Mouse (Mus musculus): ENCODE measurements around the gene Mtr. TPM values are rescaled to one million over a fixed set of nuclear protein-coding genes. Genes with fewer than 3 reads are reported as not detected.
"Not testable (repeated sequence)": the region's sequence is repeated elsewhere in the genome, so short reads cannot be mapped to it uniquely, and the experiment has no call there.

Gene Mtr
- polyA plus RNA-seq, 1 experiment from 2014 or later: 22.4 TPM

DNA sequence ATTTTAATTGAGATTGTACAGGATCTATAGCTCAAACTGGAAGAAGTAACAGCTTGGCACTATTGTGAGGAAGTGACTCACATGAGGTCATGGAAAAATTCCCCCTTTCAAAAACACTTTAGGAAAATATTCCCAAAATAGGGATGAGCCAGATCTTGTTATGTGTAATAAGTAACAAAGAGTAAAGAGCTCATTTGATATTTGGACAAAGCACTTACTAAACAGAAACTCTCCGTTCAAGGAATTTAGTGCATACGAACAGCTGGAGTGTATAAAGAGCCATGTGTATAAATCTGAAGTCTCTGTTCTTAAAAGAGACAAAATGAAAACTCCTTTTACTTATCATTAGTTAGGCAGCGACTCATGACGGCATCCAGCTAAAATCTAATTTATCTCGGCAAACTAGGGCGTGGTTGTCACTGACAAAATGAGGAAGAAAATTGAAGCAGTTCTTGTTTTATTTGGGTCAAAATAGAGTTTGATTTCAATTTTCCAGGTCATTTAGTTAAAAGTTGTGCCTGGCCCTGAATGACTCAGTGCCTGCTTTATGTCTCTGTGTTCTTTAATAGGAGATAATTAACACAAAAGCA lies 110.9 kb downstream of the Mtr start:
- no peaks in the 10 kb centered on the region for H3K27me3 ChIP-seq
- no peaks in the 10 kb centered on the region for H3K36me3 ChIP-seq
- H3K4me3 ChIP-seq: no peak overlapping the region
- H3K9ac ChIP-seq: no peak overlapping the region
- 78% methylated on average over 6 of the region's 6 CpGs for WGBS
- H3K9me3 ChIP-seq: no peaks in the 10 kb centered on the region
- no peak for ATAC-seq (ENCODE audit: insufficient number of reproducible peaks, insufficient read depth, low FRiP score, low TSS enrichment)
- no peak overlapping the region for H3K27ac ChIP-seq
- no peak overlapping the region for H3K4me2 ChIP-seq (replicated peaks)
- H3K4me1 ChIP-seq: no peaks in the 10 kb centered on the region

DNA sequence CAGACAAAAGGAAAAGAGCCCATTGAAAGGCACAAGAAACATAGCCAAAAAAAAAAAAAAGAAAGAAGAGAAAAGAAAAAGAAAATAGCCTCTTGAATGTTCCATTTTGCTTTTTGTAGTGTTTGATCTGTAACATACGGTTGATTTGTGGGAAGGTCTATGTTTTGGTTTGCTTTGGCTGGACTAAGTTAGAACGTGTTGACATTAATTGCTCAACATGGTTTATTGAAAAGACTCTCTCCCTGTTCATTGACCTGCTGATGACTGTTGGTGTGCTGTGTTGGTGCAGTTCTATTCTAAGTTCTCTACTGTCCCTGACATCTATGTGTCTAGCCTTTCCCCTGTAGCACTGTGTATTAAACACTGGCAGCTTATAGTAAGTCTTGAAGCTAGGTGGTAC lies 111.5 kb downstream of the Mtr start:
- H3K4me2 ChIP-seq (replicated peaks): no peak overlapping the region
- 69% methylated on average over 2 of the region's 2 CpGs for WGBS
- no peaks in the 10 kb centered on the region for H3K9me3 ChIP-seq
- H3K27ac ChIP-seq: no peak overlapping the region
- ATAC-seq (ENCODE audit: insufficient number of reproducible peaks, insufficient read depth, low FRiP score, low TSS enrichment): no peak
- no peaks in the 10 kb centered on the region for H3K27me3 ChIP-seq
- no peaks in the 10 kb centered on the region for H3K4me1 ChIP-seq
- H3K4me3 ChIP-seq: no peak overlapping the region
- no peaks in the 10 kb centered on the region for H3K36me3 ChIP-seq
- no peak overlapping the region for H3K9ac ChIP-seq

DNA sequence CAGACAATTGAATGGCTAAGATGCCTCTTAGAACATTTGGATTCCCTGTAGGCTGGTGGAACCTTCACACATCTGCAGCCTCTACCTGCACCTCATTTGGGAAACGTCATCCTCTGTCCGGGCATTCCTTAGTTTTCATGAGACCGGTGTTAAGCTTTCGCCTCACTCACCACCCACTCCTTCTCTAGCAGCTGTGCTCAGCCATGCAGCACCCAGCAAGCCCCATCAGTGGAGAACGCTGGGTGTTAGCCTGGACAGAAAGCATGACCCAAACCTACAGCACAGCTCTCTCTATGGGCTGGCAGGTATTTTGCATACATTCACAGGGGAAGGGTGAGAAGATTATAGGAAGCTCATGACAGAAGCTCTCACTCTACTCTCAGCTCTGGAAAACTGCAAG lies 114.6 kb downstream of the Mtr start:
- H3K36me3 ChIP-seq: no peaks in the 10 kb centered on the region
- H3K9me3 ChIP-seq: no peaks in the 10 kb centered on the region
- no peak overlapping the region for H3K4me2 ChIP-seq (replicated peaks)
- H3K27me3 ChIP-seq: no peaks in the 10 kb centered on the region
- ATAC-seq (ENCODE audit: insufficient number of reproducible peaks, insufficient read depth, low FRiP score, low TSS enrichment): no peak
- H3K27ac ChIP-seq: no peak overlapping the region
- WGBS: 88% methylated on average over 5 of the region's 5 CpGs
- H3K4me1 ChIP-seq: no peaks in the 10 kb centered on the region
- H3K4me3 ChIP-seq: no peak overlapping the region
- H3K9ac ChIP-seq: no peak overlapping the region

DNA sequence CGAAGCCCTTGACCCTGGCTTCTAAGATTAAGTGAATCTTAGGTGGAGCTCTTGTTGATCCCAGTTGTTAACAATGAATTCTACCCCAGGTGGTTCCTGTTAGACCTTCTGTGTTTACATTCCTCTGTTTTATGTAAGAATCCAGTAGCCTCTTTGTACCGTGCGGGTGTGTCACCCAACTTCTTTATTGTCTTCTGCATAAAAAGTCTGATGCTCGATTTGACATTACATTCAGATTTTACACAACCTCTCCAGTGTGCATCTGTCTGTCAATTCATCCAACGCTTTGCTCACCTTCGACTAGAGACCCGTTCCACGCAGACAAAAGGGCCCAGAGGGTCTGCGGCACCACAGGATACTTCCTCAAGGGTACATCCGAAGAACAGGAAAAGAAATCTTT lies 121.5 kb downstream of the Mtr start:
- H3K9me3 ChIP-seq; H3K4me1 ChIP-seq; H3K27me3 ChIP-seq; H3K27ac ChIP-seq; H3K4me2 ChIP-seq (replicated peaks); H3K9ac ChIP-seq; H3K4me3 ChIP-seq; H3K36me3 ChIP-seq; ATAC-seq (ENCODE audit: insufficient number of reproducible peaks, insufficient read depth, low FRiP score, low TSS enrichment): not testable (repeated sequence)
- WGBS: 89% methylated on average over 10 of the region's 10 CpGs

DNA sequence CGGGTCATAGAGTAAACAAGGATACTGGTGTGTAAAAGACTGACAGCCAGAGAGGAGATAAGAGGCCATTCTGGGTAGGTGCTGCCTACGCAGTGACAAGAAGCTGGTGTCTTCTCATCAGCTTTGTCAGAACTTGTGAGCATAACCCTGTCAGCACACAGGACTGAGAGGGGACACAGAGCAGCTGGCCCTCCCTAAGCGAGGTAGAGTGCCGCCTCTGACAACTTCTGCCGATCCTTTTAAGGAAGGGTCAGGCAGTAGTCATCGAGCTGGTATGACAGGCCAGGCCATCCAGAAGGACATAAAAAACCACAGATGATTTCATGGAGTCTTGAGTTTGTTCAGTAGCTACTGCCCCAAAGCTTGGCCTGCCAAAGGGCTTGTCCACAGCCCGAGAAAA lies 124.4 kb downstream of the Mtr start:
- Histone ChIP-seq H3K9me3 (no peaks in the 10 kb centered on the region), H3K27ac (no peak overlapping the region), H3K4me2 (replicated peaks) (no peak overlapping the region), H3K9ac (no peak overlapping the region), H3K27me3 (no peaks in the 10 kb centered on the region), H3K4me3 (no peak overlapping the region), H3K36me3 (no peaks in the 10 kb centered on the region), H3K4me1 (no peaks in the 10 kb centered on the region)
- 85% methylated on average over 7 of the region's 7 CpGs for WGBS
- no peak for ATAC-seq (ENCODE audit: insufficient number of reproducible peaks, insufficient read depth, low FRiP score, low TSS enrichment)

Other genes starting within 250 kb of the Mtr start
- 1.2 TPM in 2 replicates for gene Ryr2, start 151.2 kb downstream of the Mtr start, polyA plus RNA-seq (2016; fragmentation: Nextera tagmentation; extraction: Ambion mirVana)
- 33.6 and 36.1 TPM in 2 replicates for gene Actn2, start 82.6 kb upstream of the Mtr start, polyA plus RNA-seq (2016; fragmentation: Nextera tagmentation; extraction: Ambion mirVana)
- gene Heatr1, start 136.9 kb upstream of the Mtr start, polyA plus RNA-seq (2016; fragmentation: Nextera tagmentation; extraction: Ambion mirVana): 28.9 and 29.3 TPM in 2 replicates
- gene Lgals8, start 206.8 kb upstream of the Mtr start, polyA plus RNA-seq (2016; fragmentation: Nextera tagmentation; extraction: Ambion mirVana): 18.0 and 20.5 TPM in 2 replicates